Mouse (Mus musculus) neural tube, postnatal 0 days (tissue): ENCODE results near the gene Olfr961. TPM values are rescaled to one million over a fixed set of nuclear protein-coding genes. Genes with fewer than 3 reads are reported as not detected.

Source experiments
- polyA plus RNA-seq: library from polyadenylated mRNA; unstranded; fragments of >200 nt; fragmentation: Nextera tagmentation; extraction: Ambion mirVana; gene quantifications from 2 replicates; pipeline ENCODE4 v1.2.1, GENCODE M21; 2015

Gene Olfr961
- polyA plus RNA-seq, result not detected in 2 replicates

GRCm38 (mm10) chr9:39644785-39645184, at the start of gene Olfr961:
Gene Olfr961, plus strand, starts transcription at chr9:39645085.

GRCm38 (mm10) chr9:39603999-39604453, 40.9 kb upstream of the Olfr961 start, which contains the start of gene AW551984:
Gene AW551984, minus strand, starts transcription at chr9:39604403.

GRCm38 (mm10) chr9:39610355-39610754, 34.5 kb upstream of the Olfr961 start, which contains the start of gene Olfr148:
Gene Olfr148, plus strand, starts transcription at chr9:39610655.

GRCm38 (mm10) chr9:39621073-39621472, 23.8 kb upstream of the Olfr961 start, which contains the start of gene Olfr960:
Gene Olfr960, plus strand, starts transcription at chr9:39621373.

GRCm38 (mm10) chr9:39666905-39667304, 22.0 kb downstream of the Olfr961 start, which contains the start of gene Olfr963:
Gene Olfr963, plus strand, starts transcription at chr9:39667205.

Other genes starting within 250 kb of the Olfr961 start
- gene Olfr952, start 217.9 kb upstream of the Olfr961 start, polyA plus RNA-seq, result not detected in 2 replicates
- gene Olfr954, start 188.4 kb upstream of the Olfr961 start, polyA plus RNA-seq, result not detected in 2 replicates
- gene Olfr955, start 173.1 kb upstream of the Olfr961 start, polyA plus RNA-seq, result not detected in 2 replicates
- not detected in 2 replicates for gene Olfr44, start 151.1 kb upstream of the Olfr961 start, polyA plus RNA-seq
- gene Olfr957, start 129.3 kb upstream of the Olfr961 start, polyA plus RNA-seq, result not detected in 2 replicates
- not detected in 2 replicates for gene Olfr958, start 91.0 kb upstream of the Olfr961 start, polyA plus RNA-seq
- 0.22 TPM in 1 of 2 replicates, not detected in the other for gene Olfr959, start 69.5 kb upstream of the Olfr961 start, polyA plus RNA-seq
- gene AW551984, start 40.7 kb upstream of the Olfr961 start, polyA plus RNA-seq, result 190 and 211 TPM in 2 replicates
- gene Olfr148, start 34.4 kb upstream of the Olfr961 start, polyA plus RNA-seq, result not detected in 2 replicates
- gene Olfr960, start 23.7 kb upstream of the Olfr961 start, polyA plus RNA-seq, result not detected in 2 replicates
- gene Olfr963, start 22.1 kb downstream of the Olfr961 start, polyA plus RNA-seq, result not detected in 2 replicates
- not detected in 2 replicates for gene Olfr149, start 62.0 kb downstream of the Olfr961 start, polyA plus RNA-seq
- gene Olfr965, start 66.3 kb downstream of the Olfr961 start, polyA plus RNA-seq, result not detected in 2 replicates
- gene Olfr150, start 85.9 kb downstream of the Olfr961 start, polyA plus RNA-seq, result not detected in 2 replicates
- gene Olfr967, start 101.2 kb downstream of the Olfr961 start, polyA plus RNA-seq, result not detected in 2 replicates
- gene Olfr968, start 138.2 kb downstream of the Olfr961 start, polyA plus RNA-seq, result not detected in 2 replicates
- gene Olfr969, start 145.9 kb downstream of the Olfr961 start, polyA plus RNA-seq, result not detected in 2 replicates
- not detected in 2 replicates for gene Olfr970, start 163.8 kb downstream of the Olfr961 start, polyA plus RNA-seq
- gene Olfr971, start 191.8 kb downstream of the Olfr961 start, polyA plus RNA-seq, result not detected in 2 replicates
- gene Olfr972, start 221.3 kb downstream of the Olfr961 start, polyA plus RNA-seq, result not detected in 2 replicates